Mouse (Mus musculus): ENCODE data around the gene Asns. TPM values are rescaled to one million over a fixed set of nuclear protein-coding genes. Genes with fewer than 3 reads are reported as not detected.

Asns gene
- polyA plus RNA-seq (2014; fragmentation: Illumina TruSeq; extraction: RNeasy Lipid Tissue Mini Kit (QIAGEN cat#74804); ENCODE audit: low read depth, low replicate concordance) = 23.7 TPM

GRCm38 (mm10) chr6:7692884-7693585 is at the start of gene Asns:
TSS of gene Asns (minus strand) at chr6:7693254.

Other genes starting within 250 kb of the Asns start
- 60.6 TPM for gene Tac1, start 138.4 kb downstream of the Asns start, polyA plus RNA-seq (2014; fragmentation: Illumina TruSeq; extraction: RNeasy Lipid Tissue Mini Kit (QIAGEN cat#74804); ENCODE audit: low read depth, low replicate concordance)
- 625 TPM for gene C1galt1, start 151.6 kb upstream of the Asns start, polyA plus RNA-seq (2014; fragmentation: Illumina TruSeq; extraction: RNeasy Lipid Tissue Mini Kit (QIAGEN cat#74804); ENCODE audit: low read depth, low replicate concordance)

All from sigmoid colon, adult 10 weeks (tissue).